Mouse (Mus musculus): ENCODE results near the gene Ptprj.

Ptprj gene

GRCm38 (mm10) chr2:90522455-90522854 lies 58.0 kb downstream of the Ptprj start:
- WGBS: 68% methylated on average over 6 of the region's 6 CpGs

- 30% methylated on average over 1 of the region's 1 CpGs for WGBS
Observed at GRCm38 (mm10) chr2:90521909-90522308, 58.5 kb downstream of the Ptprj start.

GRCm38 (mm10) chr2:90518296-90518695 lies 62.2 kb downstream of the Ptprj start:
- WGBS: 34% methylated on average over 6 of the region's 6 CpGs

- 76% methylated on average over 5 of the region's 5 CpGs for WGBS
Observed at GRCm38 (mm10) chr2:90514969-90515368, 65.5 kb downstream of the Ptprj start.

- 76% methylated on average over 4 of the region's 4 CpGs for WGBS
Observed at GRCm38 (mm10) chr2:90509268-90509667, 71.2 kb downstream of the Ptprj start.

- 51% methylated on average over 3 of the region's 3 CpGs for WGBS
Observed at GRCm38 (mm10) chr2:90506143-90506542, 74.3 kb downstream of the Ptprj start.

- 13% methylated on average over 6 of the region's 6 CpGs for WGBS
Observed at GRCm38 (mm10) chr2:90504731-90505171, 75.7 kb downstream of the Ptprj start.

GRCm38 (mm10) chr2:90503182-90503833 lies 77.1 kb downstream of the Ptprj start:
- 79% methylated on average over 3 of the region's 3 CpGs for WGBS

GRCm38 (mm10) chr2:90501708-90502107 lies 78.7 kb downstream of the Ptprj start:
- WGBS: 28% methylated on average over 3 of the region's 3 CpGs

GRCm38 (mm10) chr2:90499002-90499401 lies 81.4 kb downstream of the Ptprj start:
- WGBS: 59% methylated on average over 1 of the region's 1 CpGs

- 55% methylated on average over 3 of the region's 3 CpGs for WGBS
Observed at GRCm38 (mm10) chr2:90497551-90497950, 82.9 kb downstream of the Ptprj start.

GRCm38 (mm10) chr2:90496680-90497074 lies 83.8 kb downstream of the Ptprj start:
- WGBS: 86% methylated on average over 5 of the region's 5 CpGs

- WGBS: 76% methylated on average over 4 of the region's 4 CpGs
Observed at GRCm38 (mm10) chr2:90496012-90496679, 84.3 kb downstream of the Ptprj start.

GRCm38 (mm10) chr2:90490279-90491046 lies 90.0 kb downstream of the Ptprj start:
- WGBS: 36% methylated on average over 13 of the region's 13 CpGs

- WGBS: 59% methylated on average over 4 of the region's 4 CpGs
Observed at GRCm38 (mm10) chr2:90489839-90490238, 90.6 kb downstream of the Ptprj start.

GRCm38 (mm10) chr2:90488690-90489590 lies 91.5 kb downstream of the Ptprj start:
- WGBS: 63% methylated on average over 8 of the region's 8 CpGs

- WGBS: 94% methylated on average over 11 of the region's 11 CpGs
Observed at GRCm38 (mm10) chr2:90487471-90488238, 92.8 kb downstream of the Ptprj start.

GRCm38 (mm10) chr2:90486226-90486755 lies 94.2 kb downstream of the Ptprj start:
- 86% methylated on average over 3 of the region's 3 CpGs for WGBS

- 53% methylated on average over 6 of the region's 6 CpGs for WGBS
Observed at GRCm38 (mm10) chr2:90481505-90481904, 98.9 kb downstream of the Ptprj start.

- 53% methylated on average over 13 of the region's 13 CpGs for WGBS
Observed at GRCm38 (mm10) chr2:90480747-90481308, 99.6 kb downstream of the Ptprj start.
